Mouse (Mus musculus): ENCODE results near the gene Spint1. TPM values are rescaled to one million over a fixed set of nuclear protein-coding genes. Genes with fewer than 3 reads are reported as not detected.

The Spint1 gene
- polyA plus RNA-seq, 1 experiment from 2014 or later = 0.90 TPM

DNA sequence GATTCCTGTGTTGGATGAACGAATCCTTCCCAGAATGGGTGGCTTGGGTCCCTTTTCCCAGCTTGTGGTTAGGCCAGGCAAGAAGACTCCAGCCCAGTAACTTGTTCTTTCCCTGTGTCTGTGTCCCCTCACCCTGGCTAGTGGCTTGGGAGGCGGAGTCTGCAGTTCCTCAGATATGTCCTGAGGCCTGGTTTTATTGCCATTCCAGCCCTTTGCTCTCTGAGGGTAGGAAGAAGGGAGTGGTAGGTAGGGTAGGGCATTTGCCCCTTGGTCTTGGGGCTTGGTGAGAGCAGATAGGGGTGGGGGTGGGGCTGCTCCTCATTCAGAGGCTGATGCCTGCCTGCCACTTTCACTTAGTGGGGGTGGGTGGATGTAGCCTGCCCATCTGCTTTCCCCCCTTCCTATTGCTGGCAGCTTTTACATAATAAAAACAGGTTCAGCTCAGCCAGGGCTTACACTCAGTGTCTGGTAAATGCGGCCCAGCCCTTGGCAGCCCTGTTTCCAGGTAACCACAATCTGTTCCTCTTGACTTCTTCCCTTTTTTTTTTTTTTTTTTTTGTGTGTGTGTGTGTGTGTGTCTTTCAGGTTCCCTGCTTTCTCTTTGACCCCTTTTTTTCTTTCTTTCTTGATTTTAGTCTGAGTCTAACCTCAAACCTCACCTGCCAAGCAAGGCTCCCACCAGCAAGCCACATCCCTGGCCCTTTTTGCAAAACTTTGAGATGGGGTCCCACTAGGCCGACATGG, 3.1 kb downstream of the Spint1 start:
- H3K36me3 ChIP-seq (replicated peaks; ENCODE audit: control insufficient read depth, insufficient read depth) = no peaks in the 10 kb centered on the region
- peaks cover 6% of the 10 kb centered on the region; the same call in 1 of the 2 replicates for H3K4me1 ChIP-seq (replicated peaks; ENCODE audit: control insufficient read depth, insufficient read depth, low read length)
- H3K27ac ChIP-seq = no peak overlapping the region
- ATAC-seq (ENCODE audit: low FRiP score) = no peak
- 51% methylated on average over 4 of the region's 4 CpGs for WGBS
- no peak overlapping the region for H3K9ac ChIP-seq
- DNase-seq (ENCODE audit: low spot score) = no peak
- no peaks in the 10 kb centered on the region for H3K9me3 ChIP-seq (ENCODE audit: control insufficient read depth, low read length)
- peaks cover 49% of the 10 kb centered on the region for H3K27me3 ChIP-seq (ENCODE audit: control insufficient read depth, insufficient read depth, low read length)
- H3K4me3 ChIP-seq (replicated peaks; ENCODE audit: low read length) = no peak overlapping the region
- no peak overlapping the region for H3K4me2 ChIP-seq (replicated peaks)

DNA sequence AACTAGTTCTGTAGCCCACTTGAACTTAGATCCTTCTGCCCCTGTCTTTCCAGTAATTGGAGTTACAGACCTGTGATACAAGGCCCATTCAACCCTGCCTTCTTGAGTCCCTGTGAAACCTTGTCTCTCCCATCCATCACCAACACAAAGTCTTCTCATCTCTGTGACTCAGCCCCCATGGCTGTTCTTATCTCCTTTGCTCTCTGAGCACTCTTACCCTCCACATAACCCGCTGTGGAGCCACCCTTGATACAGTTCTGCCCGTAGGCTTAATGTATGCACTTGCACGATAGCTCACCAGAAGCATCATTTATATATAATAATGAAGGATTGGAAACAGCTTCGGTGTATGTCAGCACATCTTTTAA, 3.6 kb downstream of the Spint1 start:
- H3K27me3 ChIP-seq (ENCODE audit: control insufficient read depth, insufficient read depth, low read length) = peaks cover 43% of the 10 kb centered on the region
- H3K9me3 ChIP-seq (ENCODE audit: control insufficient read depth, low read length) = no peaks in the 10 kb centered on the region
- H3K27ac ChIP-seq = no peak overlapping the region
- H3K4me3 ChIP-seq (replicated peaks; ENCODE audit: low read length) = no peak overlapping the region
- H3K36me3 ChIP-seq (replicated peaks; ENCODE audit: control insufficient read depth, insufficient read depth) = no peaks in the 10 kb centered on the region
- ATAC-seq (ENCODE audit: low FRiP score) (no peak), DNase-seq (ENCODE audit: low spot score) (no peak)
- no peak overlapping the region for H3K9ac ChIP-seq
- 95% methylated on average over 4 of the region's 4 CpGs for WGBS
- peaks cover 6% of the 10 kb centered on the region; the same call in 1 of the 2 replicates for H3K4me1 ChIP-seq (replicated peaks; ENCODE audit: control insufficient read depth, insufficient read depth, low read length)
- no peak overlapping the region for H3K4me2 ChIP-seq (replicated peaks)

DNA sequence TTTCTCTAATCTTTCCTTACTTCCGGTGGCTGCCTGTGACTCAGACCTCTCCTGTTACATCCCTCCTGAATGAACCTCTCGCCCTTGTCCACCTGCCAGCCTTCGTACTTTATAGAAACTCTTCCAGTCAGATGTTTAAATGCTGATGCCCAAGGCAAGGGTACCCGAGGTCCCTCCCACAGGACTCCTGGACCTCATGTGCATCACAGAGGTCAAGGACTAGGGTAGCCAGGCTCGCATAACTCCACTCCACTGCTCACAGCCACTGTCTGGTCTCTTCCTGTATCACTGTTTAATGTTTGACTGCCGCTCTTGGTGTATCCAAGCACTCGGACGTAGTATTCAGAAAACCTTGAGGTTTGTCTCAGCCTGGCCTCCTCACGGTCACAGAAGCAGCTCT, 5.4 kb downstream of the Spint1 start:
- Histone ChIP-seq H3K4me1 (replicated peaks; ENCODE audit: control insufficient read depth, insufficient read depth, low read length) (no peaks in the 10 kb centered on the region), H3K9ac (no peak overlapping the region), H3K27ac (no peak overlapping the region), H3K36me3 (replicated peaks; ENCODE audit: control insufficient read depth, insufficient read depth) (no peaks in the 10 kb centered on the region), H3K27me3 (ENCODE audit: control insufficient read depth, insufficient read depth, low read length) (peaks cover 26% of the 10 kb centered on the region), H3K4me3 (replicated peaks; ENCODE audit: low read length) (no peak overlapping the region), H3K4me2 (replicated peaks) (no peak overlapping the region), H3K9me3 (ENCODE audit: control insufficient read depth, low read length) (no peaks in the 10 kb centered on the region)
- ATAC-seq (ENCODE audit: low FRiP score) (no peak), DNase-seq (ENCODE audit: low spot score) (no peak)
- 84% methylated on average over 9 of the region's 9 CpGs for WGBS

DNA sequence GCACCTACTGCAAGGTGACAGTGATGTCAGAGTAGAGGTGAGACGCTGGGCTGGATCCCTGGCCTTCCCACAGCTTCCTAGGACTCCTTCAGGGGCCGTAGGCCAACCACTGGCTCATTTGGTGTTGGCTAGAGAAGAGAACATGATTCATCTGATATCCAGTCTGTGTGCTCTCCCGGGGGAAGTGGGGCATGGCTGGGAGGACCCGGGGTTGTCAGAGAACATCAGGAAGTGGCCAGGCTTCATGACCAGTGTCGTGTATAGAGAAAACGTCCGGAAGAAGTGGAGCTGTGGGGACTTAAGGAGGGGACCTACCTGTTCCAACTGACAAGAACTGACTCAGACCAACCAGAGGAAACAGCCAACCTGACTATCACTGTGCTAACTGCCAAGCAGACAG, 8.1 kb downstream of the Spint1 start:
- no peak overlapping the region for H3K9ac ChIP-seq
- ATAC-seq (ENCODE audit: low FRiP score) (no peak), DNase-seq (ENCODE audit: low spot score) (no peak)
- peaks cover 2% of the 10 kb centered on the region; the same call in 1 of the 2 replicates for H3K27me3 ChIP-seq (ENCODE audit: control insufficient read depth, insufficient read depth, low read length)
- no peaks in the 10 kb centered on the region for H3K9me3 ChIP-seq (ENCODE audit: control insufficient read depth, low read length)
- WGBS = 86% methylated on average over 7 of the region's 7 CpGs
- no peak overlapping the region for H3K4me3 ChIP-seq (replicated peaks; ENCODE audit: low read length)
- H3K4me1 ChIP-seq (replicated peaks; ENCODE audit: control insufficient read depth, insufficient read depth, low read length) = no peaks in the 10 kb centered on the region
- H3K27ac ChIP-seq = no peak overlapping the region
- no peaks in the 10 kb centered on the region for H3K36me3 ChIP-seq (replicated peaks; ENCODE audit: control insufficient read depth, insufficient read depth)
- no peak overlapping the region for H3K4me2 ChIP-seq (replicated peaks)

DNA sequence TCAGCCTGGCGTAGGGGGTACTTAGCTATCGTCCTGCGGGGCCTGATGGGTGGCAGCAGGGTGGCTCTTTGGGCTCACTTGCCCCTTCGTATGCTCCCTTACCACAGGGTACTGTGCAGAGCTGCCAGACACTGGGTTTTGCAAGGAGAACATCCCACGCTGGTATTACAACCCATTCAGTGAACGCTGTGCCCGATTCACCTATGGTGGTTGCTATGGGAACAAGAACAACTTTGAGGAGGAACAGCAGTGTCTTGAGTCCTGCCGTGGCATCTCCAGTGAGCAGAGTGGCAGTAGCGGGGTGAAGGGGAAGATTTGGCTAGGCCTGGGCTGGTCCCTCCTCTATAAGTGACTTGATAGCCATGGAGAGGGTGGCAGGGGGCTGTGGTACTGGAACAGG, 10.7 kb downstream of the Spint1 start:
- Histone ChIP-seq H3K36me3 (replicated peaks; ENCODE audit: control insufficient read depth, insufficient read depth) (no peaks in the 10 kb centered on the region), H3K9me3 (ENCODE audit: control insufficient read depth, low read length) (no peaks in the 10 kb centered on the region), H3K27me3 (ENCODE audit: control insufficient read depth, insufficient read depth, low read length) (no peaks in the 10 kb centered on the region), H3K4me3 (replicated peaks; ENCODE audit: low read length) (no peak overlapping the region), H3K4me1 (replicated peaks; ENCODE audit: control insufficient read depth, insufficient read depth, low read length) (no peaks in the 10 kb centered on the region), H3K9ac (no peak overlapping the region), H3K27ac (no peak overlapping the region), H3K4me2 (replicated peaks) (no peak overlapping the region)
- ATAC-seq (ENCODE audit: low FRiP score) (no peak), DNase-seq (ENCODE audit: low spot score) (no peak)
- 82% methylated on average over 9 of the region's 9 CpGs for whole genome bisulfite sequencing

DNA sequence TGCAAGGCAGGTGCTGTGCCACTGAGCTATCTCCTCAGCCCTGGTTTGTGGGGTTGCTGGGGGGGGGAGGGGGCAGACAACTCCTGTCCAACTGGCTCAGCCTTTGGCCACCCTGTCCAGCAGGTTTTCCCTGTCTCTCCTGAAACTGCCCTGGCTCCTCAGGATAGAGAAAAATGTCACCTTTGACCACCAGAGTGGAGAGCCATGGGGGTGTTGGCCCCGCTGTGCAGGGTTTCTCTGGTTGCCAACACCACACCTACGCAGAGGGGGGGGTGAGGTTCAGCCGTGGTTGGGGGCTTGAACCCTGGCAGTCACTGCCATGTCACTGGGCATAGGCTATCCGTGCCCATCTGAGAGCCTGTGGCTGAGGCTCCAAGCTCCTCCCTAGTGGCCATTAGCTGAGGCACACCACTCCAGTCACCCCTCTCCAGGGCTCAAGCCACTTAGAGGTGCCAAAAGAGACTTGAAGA, 12.5 kb downstream of the Spint1 start:
- Histone ChIP-seq H3K4me3 (replicated peaks; ENCODE audit: low read length) (no peak overlapping the region), H3K9ac (no peak overlapping the region), H3K36me3 (replicated peaks; ENCODE audit: control insufficient read depth, insufficient read depth) (no peaks in the 10 kb centered on the region), H3K4me2 (replicated peaks) (no peak overlapping the region), H3K27me3 (ENCODE audit: control insufficient read depth, insufficient read depth, low read length) (no peaks in the 10 kb centered on the region), H3K27ac (no peak overlapping the region), H3K4me1 (replicated peaks; ENCODE audit: control insufficient read depth, insufficient read depth, low read length) (no peaks in the 10 kb centered on the region), H3K9me3 (ENCODE audit: control insufficient read depth, low read length) (no peaks in the 10 kb centered on the region)
- DNase-seq (ENCODE audit: low spot score) (no peak), ATAC-seq (ENCODE audit: low FRiP score) (no peak)
- 80% methylated on average over 4 of the region's 4 CpGs for WGBS

DNA sequence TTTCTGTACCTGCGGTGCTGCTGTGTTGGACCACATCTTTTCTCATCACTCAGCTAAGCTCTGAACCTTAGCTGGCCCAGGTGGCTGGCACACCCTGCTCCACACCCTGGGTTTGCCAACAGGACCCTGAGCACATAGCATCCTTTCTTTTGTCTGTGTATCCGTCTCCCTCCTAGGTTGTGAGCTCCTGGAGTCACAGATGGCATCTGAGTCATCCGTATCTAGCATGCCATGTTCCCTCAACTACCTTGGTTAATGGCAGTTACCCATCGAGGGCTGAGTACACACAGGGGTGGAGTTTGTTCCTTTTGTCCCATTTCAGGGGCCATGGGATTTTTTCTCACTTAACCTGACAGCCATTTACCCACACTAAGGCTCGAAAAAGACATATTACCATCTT, 13.2 kb downstream of the Spint1 start:
- H3K4me1 ChIP-seq (replicated peaks; ENCODE audit: control insufficient read depth, insufficient read depth, low read length) = no peaks in the 10 kb centered on the region
- H3K4me3 ChIP-seq (replicated peaks; ENCODE audit: low read length) = no peak overlapping the region
- H3K9ac ChIP-seq = no peak overlapping the region
- peak overlapping the region; percentile 20; the same call in 1 of the 2 replicates for H3K4me2 ChIP-seq (replicated peaks)
- DNase-seq (ENCODE audit: low spot score) (no peak), ATAC-seq (ENCODE audit: low FRiP score) (no peak)
- no peaks in the 10 kb centered on the region for H3K9me3 ChIP-seq (ENCODE audit: control insufficient read depth, low read length)
- H3K36me3 ChIP-seq (replicated peaks; ENCODE audit: control insufficient read depth, insufficient read depth) = no peaks in the 10 kb centered on the region
- WGBS = 59% methylated on average over 5 of the region's 5 CpGs
- 0 out of 2 replicates have a peak, but pooled peaks cover under 1% of the 10 kb centered on the region for H3K27me3 ChIP-seq (ENCODE audit: control insufficient read depth, insufficient read depth, low read length)
- H3K27ac ChIP-seq = no peak overlapping the region

DNA sequence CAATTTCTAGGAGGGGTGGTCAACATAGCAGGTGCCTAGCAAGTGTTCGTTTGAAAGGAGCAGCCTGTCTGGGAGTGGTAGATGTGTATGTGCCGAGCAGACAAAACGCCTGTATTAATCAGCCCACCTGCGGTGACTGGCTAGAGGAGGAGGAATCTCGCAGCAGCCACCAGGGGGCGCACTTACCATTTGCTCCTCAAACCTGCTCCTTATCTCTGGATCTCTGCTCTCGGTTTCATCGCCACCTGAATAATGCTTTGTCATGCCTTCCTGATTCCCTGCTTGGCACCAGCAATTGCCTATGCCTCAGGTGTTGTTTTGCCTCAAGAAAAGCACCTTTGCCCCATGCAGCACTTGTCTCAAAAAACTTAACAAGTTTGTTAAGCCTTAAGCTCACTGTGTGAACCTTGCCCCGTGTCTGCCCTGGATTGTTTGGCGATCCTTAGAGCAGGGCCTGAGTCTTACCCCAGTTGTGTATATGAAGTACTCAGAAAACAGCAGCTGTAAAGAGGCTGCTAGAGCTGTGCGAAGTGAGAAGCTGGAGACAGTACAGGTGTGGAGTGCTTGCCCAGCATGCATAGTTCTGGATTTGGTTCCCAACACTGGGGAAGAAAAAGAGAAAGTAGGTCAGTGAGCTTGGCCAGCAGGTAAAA, 13.8 kb downstream of the Spint1 start:
- ATAC-seq (ENCODE audit: low FRiP score) = peak; percentile 34; the same call in 1 of the 2 replicates
- 18% methylated on average over 11 of the region's 11 CpGs for WGBS

DNA sequence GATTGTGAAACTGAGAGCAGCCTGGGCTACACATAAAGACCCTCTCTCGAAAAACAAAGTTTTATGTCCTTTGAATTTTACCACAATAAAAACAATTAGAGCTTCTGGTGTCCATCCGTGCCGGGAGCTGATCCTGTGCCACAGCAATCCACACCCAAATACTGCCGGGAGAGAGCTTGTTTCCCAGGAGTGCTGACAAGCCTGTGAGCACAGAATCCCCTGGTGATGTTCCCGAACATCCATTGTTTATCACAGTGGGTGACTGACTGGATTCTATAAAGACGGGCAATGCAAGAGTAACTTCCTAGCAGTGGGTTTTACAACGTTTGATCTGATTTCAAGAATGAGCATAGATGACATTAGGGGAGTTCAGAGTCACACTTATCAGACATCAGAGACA, 17.8 kb downstream of the Spint1 start:
- ATAC-seq (ENCODE audit: low FRiP score) = no peak
- Histone ChIP-seq H3K9ac (no peak overlapping the region), H3K27ac (no peak overlapping the region), H3K4me1 (replicated peaks; ENCODE audit: control insufficient read depth, insufficient read depth, low read length) (no peaks in the 10 kb centered on the region), H3K4me2 (replicated peaks) (no peak overlapping the region), H3K36me3 (replicated peaks; ENCODE audit: control insufficient read depth, insufficient read depth) (no peaks in the 10 kb centered on the region), H3K27me3 (ENCODE audit: control insufficient read depth, insufficient read depth, low read length) (0 out of 2 replicates have a peak, but pooled peaks cover 3% of the 10 kb centered on the region), H3K4me3 (replicated peaks; ENCODE audit: low read length) (no peak overlapping the region), H3K9me3 (ENCODE audit: control insufficient read depth, low read length) (no peaks in the 10 kb centered on the region)
- WGBS = 7% methylated on average over 7 of the region's 7 CpGs
- DNase-seq (ENCODE audit: low spot score) = no peak

More for the DNA sequence above, 13.8 kb downstream of the Spint1 start:
- Histone ChIP-seq H3K27ac (no peak overlapping the region), H3K27me3 (ENCODE audit: control insufficient read depth, insufficient read depth, low read length) (0 out of 2 replicates have a peak, but pooled peaks cover 3% of the 10 kb centered on the region), H3K4me1 (replicated peaks; ENCODE audit: control insufficient read depth, insufficient read depth, low read length) (no peaks in the 10 kb centered on the region), H3K9me3 (ENCODE audit: control insufficient read depth, low read length) (no peaks in the 10 kb centered on the region), H3K4me2 (replicated peaks) (peak overlapping the region; percentile 20; the same call in 1 of the 2 replicates), H3K9ac (no peak overlapping the region), H3K36me3 (replicated peaks; ENCODE audit: control insufficient read depth, insufficient read depth) (no peaks in the 10 kb centered on the region), H3K4me3 (replicated peaks; ENCODE audit: low read length) (no peak overlapping the region)
- peak; percentile 85 for DNase-seq (ENCODE audit: low spot score)

Measured in hindbrain, embryonic 14.5 days (tissue).